Mouse (Mus musculus): ENCODE data around the gene Hck. TPM values are rescaled to one million over a fixed set of nuclear protein-coding genes. Genes with fewer than 3 reads are reported as not detected.

Gene Hck
- polyA plus RNA-seq, 1 experiment, result 31.9 TPM

GRCm38 (mm10) chr2:153120126-153120525, 11.9 kb downstream of the Hck start:
- Histone ChIP-seq H3K4me1 (ENCODE audit: control insufficient read depth, insufficient read depth, insufficient read length, low read length) (no peaks in the 10 kb centered on the region; the same call in 1 of the 2 replicates), H3K27ac (ENCODE audit: insufficient read depth, low read depth, low read length) (no peak overlapping the region), H3K4me3 (ENCODE audit: low read depth, low read length) (no peak overlapping the region), H3K36me3 (ENCODE audit: control insufficient read depth, insufficient read depth, low read length) (no peaks in the 10 kb centered on the region), H3K27me3 (ENCODE audit: control insufficient read depth, insufficient read depth, low read length) (no peaks in the 10 kb centered on the region)
- WGBS, result 57% methylated on average over 8 of the region's 8 CpGs
- no peak for TF ChIP-seq CTCF (IDR thresholded peaks at IDR 0.05; ENCODE audit: extremely low read depth, insufficient read length, insufficient replicate concordance, low read depth, low read length)
- no peak for TF ChIP-seq POLR2A (IDR thresholded peaks at IDR 0.05; ENCODE audit: low read depth, low read length)

- TF ChIP-seq POLR2A (IDR thresholded peaks at IDR 0.05; ENCODE audit: low read depth, low read length), result no peak
- TF ChIP-seq CTCF (IDR thresholded peaks at IDR 0.05; ENCODE audit: extremely low read depth, insufficient read length, insufficient replicate concordance, low read depth, low read length), result no peak
- Histone ChIP-seq H3K36me3 (ENCODE audit: control insufficient read depth, insufficient read depth, low read length) (no peaks in the 10 kb centered on the region), H3K4me3 (ENCODE audit: low read depth, low read length) (no peak overlapping the region), H3K4me1 (ENCODE audit: control insufficient read depth, insufficient read depth, insufficient read length, low read length) (no peaks in the 10 kb centered on the region; the same call in 1 of the 2 replicates), H3K27me3 (ENCODE audit: control insufficient read depth, insufficient read depth, low read length) (no peaks in the 10 kb centered on the region), H3K27ac (ENCODE audit: insufficient read depth, low read depth, low read length) (no peak overlapping the region)
- 63% methylated on average over 8 of the region's 8 CpGs for WGBS
These were observed 13.8 kb downstream of the Hck start for GRCm38 (mm10) chr2:153121821-153122615.

- 82% methylated on average over 7 of the region's 7 CpGs for WGBS
These were observed 14.4 kb downstream of the Hck start for GRCm38 (mm10) chr2:153122701-153123100.

GRCm38 (mm10) chr2:153125875-153126274, 17.6 kb downstream of the Hck start:
- WGBS, result 8% methylated on average over 5 of the region's 5 CpGs
- Histone ChIP-seq H3K36me3 (ENCODE audit: control insufficient read depth, insufficient read depth, low read length) (no peaks in the 10 kb centered on the region), H3K27me3 (ENCODE audit: control insufficient read depth, insufficient read depth, low read length) (no peaks in the 10 kb centered on the region), H3K4me3 (ENCODE audit: low read depth, low read length) (no peak overlapping the region), H3K4me1 (ENCODE audit: control insufficient read depth, insufficient read depth, insufficient read length, low read length) (no peaks in the 10 kb centered on the region; the same call in 1 of the 2 replicates), H3K27ac (ENCODE audit: insufficient read depth, low read depth, low read length) (no peak overlapping the region)
- no peak for TF ChIP-seq CTCF (IDR thresholded peaks at IDR 0.05; ENCODE audit: extremely low read depth, insufficient read length, insufficient replicate concordance, low read depth, low read length)

More at GRCm38 (mm10) chr2:153122701-153123100, 14.4 kb downstream of the Hck start:
- Histone ChIP-seq H3K36me3 (ENCODE audit: control insufficient read depth, insufficient read depth, low read length) (no peaks in the 10 kb centered on the region), H3K27ac (ENCODE audit: insufficient read depth, low read depth, low read length) (0 out of 2 replicates have a peak overlapping the region, but pooled peaks have one; percentile 2), H3K4me3 (ENCODE audit: low read depth, low read length) (no peak overlapping the region), H3K27me3 (ENCODE audit: control insufficient read depth, insufficient read depth, low read length) (no peaks in the 10 kb centered on the region), H3K4me1 (ENCODE audit: control insufficient read depth, insufficient read depth, insufficient read length, low read length) (no peaks in the 10 kb centered on the region; the same call in 1 of the 2 replicates)
- TF ChIP-seq POLR2A (IDR thresholded peaks at IDR 0.05; ENCODE audit: low read depth, low read length) (no peak), CTCF (IDR thresholded peaks at IDR 0.05; ENCODE audit: extremely low read depth, insufficient read length, insufficient replicate concordance, low read depth, low read length) (no peak)

GRCm38 (mm10) chr2:153131019-153131418, 22.8 kb downstream of the Hck start:
- no peaks in the 10 kb centered on the region for H3K4me1 ChIP-seq (ENCODE audit: control insufficient read depth, insufficient read depth, insufficient read length, low read length)
- TF ChIP-seq POLR2A (IDR thresholded peaks at IDR 0.05; ENCODE audit: low read depth, low read length) (no peak), CTCF (IDR thresholded peaks at IDR 0.05; ENCODE audit: extremely low read depth, insufficient read length, insufficient replicate concordance, low read depth, low read length) (0 out of 2 replicates have a peak, but pooled peaks have one; percentile 23)
- WGBS, result 18% methylated on average over 6 of the region's 6 CpGs
- no peaks in the 10 kb centered on the region for H3K27me3 ChIP-seq (ENCODE audit: control insufficient read depth, insufficient read depth, low read length)
- H3K27ac ChIP-seq (ENCODE audit: insufficient read depth, low read depth, low read length), result no peak overlapping the region
- H3K4me3 ChIP-seq (ENCODE audit: low read depth, low read length), result no peak overlapping the region
- no peaks in the 10 kb centered on the region; the same call in 1 of the 2 replicates for H3K36me3 ChIP-seq (ENCODE audit: control insufficient read depth, insufficient read depth, low read length)

GRCm38 (mm10) chr2:153134237-153134636, 26.0 kb downstream of the Hck start:
- WGBS, result 34% methylated on average over 5 of the region's 5 CpGs
- H3K4me1 ChIP-seq (ENCODE audit: control insufficient read depth, insufficient read depth, insufficient read length, low read length), result no peaks in the 10 kb centered on the region
- no peak overlapping the region for H3K27ac ChIP-seq (ENCODE audit: insufficient read depth, low read depth, low read length)

GRCm38 (mm10) chr2:153136211-153136610, 27.9 kb downstream of the Hck start:
- TF ChIP-seq POLR2A (IDR thresholded peaks at IDR 0.05; ENCODE audit: low read depth, low read length) (no peak), CTCF (IDR thresholded peaks at IDR 0.05; ENCODE audit: extremely low read depth, insufficient read length, insufficient replicate concordance, low read depth, low read length) (no peak)

More at GRCm38 (mm10) chr2:153134237-153134636, 26.0 kb downstream of the Hck start:
- Histone ChIP-seq H3K4me3 (ENCODE audit: low read depth, low read length) (no peak overlapping the region), H3K27me3 (ENCODE audit: control insufficient read depth, insufficient read depth, low read length) (no peaks in the 10 kb centered on the region), H3K36me3 (ENCODE audit: control insufficient read depth, insufficient read depth, low read length) (no peaks in the 10 kb centered on the region; the same call in 1 of the 2 replicates)
- no peak for TF ChIP-seq POLR2A (IDR thresholded peaks at IDR 0.05; ENCODE audit: low read depth, low read length)
- TF ChIP-seq CTCF (IDR thresholded peaks at IDR 0.05; ENCODE audit: extremely low read depth, insufficient read length, insufficient replicate concordance, low read depth, low read length), result no peak

More at GRCm38 (mm10) chr2:153136211-153136610, 27.9 kb downstream of the Hck start:
- WGBS, result 79% methylated on average over 4 of the region's 4 CpGs
- Histone ChIP-seq H3K4me3 (ENCODE audit: low read depth, low read length) (no peak overlapping the region), H3K36me3 (ENCODE audit: control insufficient read depth, insufficient read depth, low read length) (no peaks in the 10 kb centered on the region; the same call in 1 of the 2 replicates), H3K27me3 (ENCODE audit: control insufficient read depth, insufficient read depth, low read length) (no peaks in the 10 kb centered on the region), H3K4me1 (ENCODE audit: control insufficient read depth, insufficient read depth, insufficient read length, low read length) (no peaks in the 10 kb centered on the region), H3K27ac (ENCODE audit: insufficient read depth, low read depth, low read length) (no peak overlapping the region)

Measured in small intestine, adult 2 months (tissue).